Mouse (Mus musculus) kidney, postnatal 36 days (tissue): ENCODE results near the gene Rplp1.
A peak's percentile ranks its signal among the peaks of the same experiment; 100 is the strongest.

Experiments
- DNase-seq, 2 experiments: peaks; one replicate each; pipeline ENCODE4 v3.0.0; 2021 to 2022; ENCODE audit warnings: mixed read lengths in 2 of 2

The Rplp1 gene

DNA sequence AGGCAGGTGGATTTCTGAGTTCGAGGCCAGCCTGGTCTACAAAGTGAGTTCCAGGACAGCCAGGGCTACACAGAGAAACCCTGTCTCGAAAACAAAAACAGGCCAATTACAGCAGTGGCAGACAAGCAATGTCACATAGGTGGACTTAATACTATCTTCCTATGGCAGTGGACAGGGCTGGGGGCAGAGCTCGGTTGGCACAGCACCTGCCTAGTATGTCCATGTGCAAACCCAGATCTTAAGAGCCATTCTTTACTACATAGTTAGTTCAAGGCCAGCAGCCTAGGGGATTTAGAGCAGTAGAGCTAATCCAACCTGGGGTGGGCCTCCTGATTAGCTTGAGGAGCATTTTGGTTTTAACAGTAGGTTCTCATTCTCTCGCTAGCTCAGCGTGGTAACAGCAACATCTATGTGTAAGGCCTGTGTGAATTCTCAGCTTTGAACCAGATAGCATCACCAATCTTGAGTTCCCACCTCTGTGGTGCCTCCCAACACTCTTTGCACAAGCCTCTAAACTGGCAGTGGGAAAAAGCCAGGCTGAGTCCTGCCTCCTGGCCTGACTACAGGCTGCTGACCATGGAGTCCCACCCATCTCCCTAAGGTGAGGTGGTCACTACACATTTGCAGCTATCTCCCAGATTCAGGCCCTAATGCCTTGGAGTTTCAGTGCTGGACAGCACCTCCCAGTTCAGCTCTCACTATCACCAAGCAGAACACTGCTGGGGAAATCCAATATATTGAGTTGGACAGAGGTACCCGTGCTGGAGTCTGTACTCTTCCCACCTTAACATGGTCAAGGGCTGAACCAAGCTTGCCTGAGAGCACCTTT lies 2.8 kb downstream of the Rplp1 start:
- no peak for DNase-seq

DNA sequence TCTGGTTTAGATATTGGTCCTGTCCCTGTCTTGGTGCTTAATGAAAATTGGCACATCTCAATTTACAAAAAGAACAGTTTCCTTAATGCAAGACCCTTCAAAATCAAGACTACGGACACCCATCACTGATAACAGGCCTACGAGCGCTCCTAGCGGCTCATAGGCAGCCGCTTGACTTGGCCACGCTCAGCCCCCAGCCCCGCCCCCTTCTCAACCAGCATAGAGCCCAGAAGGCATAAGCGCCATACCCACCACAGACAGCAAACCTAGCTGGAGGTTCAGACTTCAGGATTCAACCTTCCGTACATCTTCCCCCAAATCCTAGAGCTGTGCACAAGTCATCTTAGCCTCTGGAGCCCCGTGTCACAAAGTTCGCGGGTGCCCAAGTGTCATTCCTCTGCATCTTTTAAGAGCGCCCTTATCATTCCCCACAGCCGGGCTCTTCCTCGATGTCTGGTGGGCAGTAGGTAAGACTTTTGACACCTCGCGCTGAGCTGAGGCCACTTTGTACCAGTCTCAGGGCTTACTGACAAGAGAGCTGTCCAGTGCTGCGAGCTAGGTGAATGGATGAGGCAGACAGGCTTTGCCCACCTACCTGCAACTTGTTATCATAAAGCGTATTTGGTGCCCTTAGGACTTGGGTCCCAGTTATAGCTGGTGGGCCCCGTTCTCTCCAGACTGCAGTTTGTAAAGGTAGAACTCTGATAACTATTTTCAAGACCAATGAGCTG lies 3.7 kb downstream of the Rplp1 start:
- DNase-seq: peak in 1 of 2 experiments; percentile 69

DNA sequence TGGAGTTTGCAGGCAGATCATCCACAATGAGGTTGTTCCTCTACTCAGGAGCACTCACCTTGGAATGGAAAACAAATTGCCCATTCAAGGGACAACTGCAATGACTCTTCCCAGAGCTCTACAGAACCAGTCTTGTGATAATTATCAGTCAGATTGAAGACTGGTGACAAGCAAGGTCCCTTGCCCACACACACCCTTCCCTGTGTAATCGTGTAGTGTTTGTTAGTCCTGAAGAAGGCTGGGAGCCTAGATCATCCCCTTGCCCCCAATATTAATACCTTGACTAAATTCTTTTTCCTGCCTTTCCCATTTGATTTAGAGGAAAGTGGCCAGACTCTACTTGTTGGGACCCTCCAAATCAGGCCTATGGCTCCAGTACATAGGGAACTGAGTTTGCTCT lies 4.7 kb downstream of the Rplp1 start:
- no peak for DNase-seq

DNA sequence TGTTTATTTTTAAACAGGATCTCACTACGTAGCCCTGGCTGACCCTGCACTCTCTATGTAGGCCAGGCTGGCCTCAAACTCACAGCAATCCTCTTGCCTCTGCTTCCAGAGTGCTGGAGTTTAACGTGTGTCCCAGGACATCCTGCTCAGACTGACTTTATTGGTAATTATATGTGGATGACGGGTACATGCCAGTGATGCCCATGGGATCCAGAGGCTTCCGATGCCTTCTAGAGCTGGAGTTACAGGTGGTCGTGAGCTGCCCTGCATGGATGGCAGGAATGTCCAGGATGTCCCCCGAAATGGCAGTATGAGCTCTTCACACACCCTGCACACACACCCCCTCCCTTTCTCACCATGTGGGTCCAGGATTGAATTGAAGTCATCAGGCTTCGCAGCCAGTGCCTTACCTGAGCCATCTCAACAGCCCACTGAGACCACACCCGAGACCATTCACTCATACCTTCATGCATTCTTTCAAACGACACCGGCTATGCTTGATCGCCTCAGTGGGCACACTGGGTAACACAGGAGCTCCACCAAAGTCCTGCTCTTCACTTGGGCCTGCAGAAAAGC lies 5.4 kb downstream of the Rplp1 start:
- DNase-seq: no peak

DNA sequence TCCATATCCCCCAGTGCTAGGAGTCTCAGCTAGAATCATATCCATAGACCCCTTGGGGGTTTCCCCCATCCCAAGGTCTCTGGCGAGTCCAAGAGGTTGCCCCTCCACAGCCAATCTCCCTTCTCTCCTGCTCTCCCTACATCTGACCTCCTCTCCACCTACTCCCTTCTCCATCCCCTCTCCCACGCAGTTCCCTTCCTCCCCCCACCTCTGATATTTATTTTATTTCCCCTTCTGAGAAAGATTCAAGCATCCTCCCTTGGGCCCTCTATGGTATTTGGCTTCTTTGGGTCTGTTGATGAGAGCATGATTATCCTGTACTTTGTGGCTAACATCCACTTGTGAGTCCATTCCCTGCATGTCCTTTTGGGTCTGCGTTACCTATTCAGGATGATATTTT lies 6.0 kb downstream of the Rplp1 start:
- DNase-seq: no peak

DNA sequence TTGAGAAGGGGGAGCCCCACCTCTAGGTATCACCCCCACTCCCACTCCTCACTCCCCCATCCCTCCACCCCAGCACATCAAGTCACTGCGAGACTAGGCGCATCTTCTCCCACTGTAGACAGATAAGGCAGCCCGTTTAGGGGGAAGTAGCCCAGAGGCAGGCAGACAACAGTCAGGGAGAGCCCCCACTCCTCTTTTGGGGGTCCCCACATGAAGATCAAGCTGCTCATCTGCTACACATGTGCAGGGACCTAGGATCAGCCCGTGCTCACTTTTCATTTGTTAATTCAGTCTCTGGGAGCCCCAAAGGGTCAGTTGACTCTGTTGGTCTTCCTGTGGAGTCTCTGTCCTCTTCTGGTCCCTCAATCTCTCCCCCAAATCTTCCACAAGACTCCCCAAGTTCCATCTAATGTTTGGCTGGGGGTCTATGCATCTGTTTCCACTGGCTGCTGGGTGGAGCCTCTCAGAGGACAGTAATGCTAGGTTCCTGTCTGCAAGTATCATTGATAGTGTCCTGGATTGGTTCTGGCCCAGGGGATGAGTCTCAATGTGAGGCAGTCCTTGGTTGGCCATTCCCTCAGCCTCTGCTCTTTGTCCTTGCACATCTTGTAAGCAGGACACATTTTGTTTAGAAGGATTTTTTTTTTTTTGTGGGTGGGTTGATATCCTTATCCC lies 6.6 kb downstream of the Rplp1 start:
- no peak for DNase-seq

DNA sequence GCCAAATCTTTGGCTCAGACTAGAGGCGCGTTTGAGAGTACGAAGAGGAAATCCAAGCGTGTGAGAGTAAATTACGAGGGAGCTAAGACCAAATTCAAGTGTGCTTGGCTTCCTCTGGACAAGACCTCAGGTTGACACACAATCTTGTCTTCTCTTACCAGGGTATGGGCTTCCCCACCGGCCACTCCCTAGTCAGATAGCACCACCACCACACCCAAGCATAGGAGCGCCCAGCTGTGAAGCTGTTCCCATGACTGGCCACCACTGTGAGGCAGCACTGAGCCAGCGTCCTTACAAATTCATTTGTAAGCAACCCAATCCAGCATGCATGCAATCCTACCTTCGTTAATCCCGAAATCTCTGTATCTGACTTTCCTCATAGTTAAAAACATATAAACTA lies 7.4 kb downstream of the Rplp1 start:
- DNase-seq: peak in 1 of 2 experiments; percentile 80

DNA sequence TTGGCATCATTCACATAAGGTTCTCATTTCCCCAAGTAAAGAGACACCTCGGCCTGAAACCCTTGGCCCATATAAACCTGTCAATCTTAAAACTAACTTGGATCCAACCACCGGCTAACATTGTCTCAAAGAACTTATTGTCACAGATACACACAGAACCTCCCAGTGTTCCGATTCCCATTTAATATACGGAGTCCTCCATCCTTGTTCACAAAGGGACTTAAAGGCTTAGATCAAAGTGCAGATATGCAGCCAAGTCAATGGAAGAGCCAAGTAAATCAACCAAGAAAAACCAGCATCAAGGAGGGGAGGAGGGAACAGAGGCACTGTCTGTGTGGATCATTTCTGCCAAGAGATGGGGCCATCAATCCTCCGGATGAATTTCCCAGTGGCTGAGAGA lies 8.8 kb downstream of the Rplp1 start:
- DNase-seq: no peak

DNA sequence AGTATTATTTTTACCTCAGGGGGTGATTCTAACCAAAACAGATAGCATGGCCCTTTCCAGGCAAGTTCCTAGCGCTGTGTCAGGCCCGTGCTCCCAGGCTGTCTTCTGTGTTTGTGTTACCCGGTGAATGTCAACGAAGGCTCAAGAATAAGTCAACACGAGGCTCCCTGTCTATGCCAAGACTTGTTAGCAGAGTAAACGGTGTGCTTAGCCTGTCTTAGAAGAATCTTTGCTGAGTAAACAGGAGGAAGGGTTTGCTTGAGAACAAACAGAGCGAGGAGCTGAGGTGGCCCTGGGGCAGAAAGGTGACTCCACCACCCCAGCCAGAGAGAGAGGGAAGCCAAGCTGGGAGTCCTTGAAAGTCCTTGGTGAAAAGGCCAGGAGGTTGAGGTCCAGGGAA lies 10.1 kb downstream of the Rplp1 start:
- no peak for DNase-seq

DNA sequence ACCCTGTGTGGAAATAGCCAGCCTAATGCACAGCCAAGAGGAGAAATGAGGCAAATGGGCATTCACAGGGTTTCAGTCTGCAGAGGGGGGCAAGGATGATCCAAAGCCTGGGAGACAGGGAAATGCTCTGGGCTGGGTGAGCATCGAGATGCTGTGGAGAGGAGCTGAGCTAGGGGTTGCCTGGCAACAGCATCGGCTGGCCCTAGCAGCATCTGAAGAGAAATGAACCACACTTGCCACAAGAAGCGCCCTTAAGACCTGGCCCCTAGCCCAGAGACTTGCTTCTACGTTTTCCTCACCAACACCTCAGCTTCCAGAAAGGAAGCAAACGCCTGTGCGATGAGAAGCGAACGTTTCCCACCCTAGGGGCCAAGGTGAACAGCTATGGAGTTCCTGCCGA lies 11.9 kb downstream of the Rplp1 start:
- no peak for DNase-seq

DNA sequence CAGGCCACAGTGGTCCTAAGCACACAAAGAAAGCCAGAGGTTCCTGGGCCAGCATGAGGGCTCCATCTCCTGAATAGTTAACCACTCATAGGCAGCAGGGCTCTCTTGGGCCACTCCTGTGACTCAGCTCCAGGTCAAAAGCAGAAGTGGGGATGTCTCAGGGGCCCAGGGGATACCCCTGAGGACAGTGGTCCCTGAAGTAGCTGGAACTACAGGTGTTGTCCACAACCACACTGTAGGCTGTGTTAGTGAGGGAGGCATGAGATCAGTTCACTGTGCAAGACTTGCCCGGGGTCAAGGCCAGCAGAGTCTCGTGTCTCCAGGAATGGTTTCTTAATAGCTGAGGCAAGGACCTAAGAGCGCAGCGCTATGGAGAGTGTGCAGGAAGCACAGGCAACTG lies 12.8 kb downstream of the Rplp1 start:
- DNase-seq: no peak

DNA sequence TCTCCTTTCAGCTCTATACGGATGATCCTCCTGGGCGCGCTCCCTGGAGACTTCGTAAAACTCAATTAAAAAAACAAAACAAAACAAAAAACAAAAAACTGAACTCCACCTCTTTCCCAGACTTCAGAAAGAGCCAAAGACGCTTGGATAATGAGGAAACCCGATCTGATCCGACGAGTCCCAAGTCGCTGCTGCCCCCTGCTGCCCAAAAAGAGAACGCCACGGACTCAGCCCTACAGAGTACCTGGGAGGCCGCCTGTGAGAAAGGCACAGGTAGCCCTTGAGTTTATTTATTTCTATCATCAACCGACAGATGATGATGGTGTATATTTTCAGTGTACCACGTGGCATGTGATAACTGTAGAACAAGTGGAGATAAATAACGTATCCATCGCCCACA lies 14.5 kb downstream of the Rplp1 start:
- peak; percentile 84 to 95 for DNase-seq

DNA sequence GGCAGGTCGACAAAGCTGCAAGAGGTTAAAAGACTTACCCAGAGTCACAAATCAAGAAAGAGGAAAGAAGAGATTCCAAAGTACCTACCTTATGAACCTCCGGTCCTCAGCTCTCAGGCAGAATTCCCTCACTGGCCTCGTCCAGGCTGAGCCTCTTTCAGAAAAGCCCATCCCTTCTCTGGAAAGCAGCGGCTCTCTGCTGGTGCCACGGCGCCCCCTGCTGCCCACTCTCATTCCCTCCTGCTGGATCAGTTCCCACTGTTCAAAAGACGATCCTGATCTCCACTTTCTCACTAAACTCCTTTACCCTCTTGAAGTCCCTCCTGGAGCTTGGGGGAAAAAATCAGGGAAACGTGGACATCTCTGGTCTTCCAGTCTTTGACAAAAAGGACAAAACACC lies 15.9 kb downstream of the Rplp1 start:
- DNase-seq: peak; percentile 81 to 96

DNA sequence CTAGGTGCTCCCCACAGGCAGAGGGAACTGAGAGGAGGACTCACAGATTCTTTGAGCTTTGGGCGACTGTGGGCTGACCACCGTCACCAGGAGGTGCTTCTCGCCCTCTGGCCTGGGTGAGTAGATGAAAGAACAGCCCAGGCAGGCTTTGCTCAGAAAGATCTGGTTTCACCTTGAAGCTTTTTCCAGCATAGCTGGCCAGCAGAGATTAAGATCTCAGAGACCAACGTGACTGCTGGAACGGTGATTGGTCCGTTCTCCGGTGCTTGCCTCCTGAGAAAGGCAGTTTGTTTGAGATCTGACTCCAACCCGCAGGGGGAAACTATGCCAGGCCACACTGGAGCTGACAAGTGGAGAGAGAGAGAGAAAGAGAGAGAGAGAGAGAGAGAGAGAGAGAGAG lies 19.3 kb downstream of the Rplp1 start:
- peak; percentile 51 to 75 for DNase-seq

DNA sequence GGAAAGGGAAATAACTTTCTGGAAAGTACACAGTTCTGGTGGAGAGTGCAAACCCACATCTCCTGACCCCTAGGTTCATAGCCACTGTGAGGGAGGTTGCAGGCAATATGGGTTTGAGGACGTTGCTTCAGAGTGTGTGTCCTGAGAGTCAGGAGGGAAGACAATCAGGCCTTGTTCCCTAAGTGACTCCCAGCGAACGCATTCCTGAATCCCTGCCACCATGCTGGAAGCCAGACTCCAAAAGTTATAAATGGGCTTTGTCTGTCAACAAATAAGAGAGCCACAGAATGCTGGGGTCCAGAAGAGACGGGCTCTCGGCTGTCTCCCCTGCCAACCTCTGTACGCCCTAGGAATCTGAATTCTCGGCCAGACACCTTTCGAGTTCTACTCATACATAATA lies 24.5 kb downstream of the Rplp1 start:
- no peak for DNase-seq

DNA sequence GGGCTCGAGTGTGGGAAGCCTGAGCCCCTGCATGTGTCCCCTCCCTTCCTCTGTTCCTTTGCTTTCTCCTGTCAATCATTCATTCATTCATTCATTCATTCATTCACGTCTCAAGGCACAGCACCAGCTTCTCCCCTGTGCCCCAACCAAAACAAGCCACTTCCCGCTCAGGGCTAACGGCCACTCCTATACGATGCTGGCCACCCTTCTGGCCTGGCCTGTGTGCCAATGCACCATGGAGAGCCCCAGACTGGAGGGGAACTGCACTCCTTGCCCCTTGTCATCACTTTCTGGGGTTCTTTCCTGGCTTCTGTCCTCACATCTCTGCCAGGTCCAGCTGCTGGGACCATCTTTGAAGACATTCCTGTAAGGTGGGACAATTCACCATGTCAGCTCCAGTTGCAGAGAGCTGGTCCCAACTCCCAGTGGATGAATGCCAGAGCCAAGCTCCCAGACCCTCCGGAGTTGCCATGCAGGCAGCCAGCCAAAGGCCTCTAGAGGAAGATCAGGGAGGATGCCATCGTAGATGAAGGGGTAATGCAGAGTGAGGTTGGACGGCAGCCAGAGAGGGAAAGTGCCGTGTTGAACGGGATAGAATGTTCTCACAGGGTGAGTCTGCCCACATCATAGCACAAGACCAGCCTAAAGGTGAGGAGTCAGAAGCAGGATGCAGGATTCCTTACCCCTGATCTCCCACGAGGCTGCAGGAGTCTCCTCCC lies 26.5 kb downstream of the Rplp1 start:
- no peak for DNase-seq

DNA sequence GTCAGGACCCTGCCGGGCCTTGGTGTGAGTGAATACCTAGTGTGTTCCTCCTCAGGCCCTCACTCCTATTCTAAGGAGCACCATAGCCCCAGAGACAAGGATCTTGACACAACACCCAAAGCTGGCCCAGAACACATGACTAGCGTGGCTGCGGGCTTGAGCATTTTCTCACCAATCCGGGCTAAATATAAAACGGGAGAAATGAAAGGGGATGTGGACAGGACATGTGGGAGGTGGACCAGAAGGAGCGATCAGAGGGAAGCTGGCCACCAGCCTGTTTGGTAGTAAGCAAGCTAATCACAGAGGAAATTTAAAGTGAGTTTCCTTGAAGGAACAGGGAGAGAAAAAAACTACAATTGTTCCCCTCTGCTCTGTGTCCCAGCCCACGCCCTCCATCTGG lies 28.4 kb downstream of the Rplp1 start:
- no peak for DNase-seq

DNA sequence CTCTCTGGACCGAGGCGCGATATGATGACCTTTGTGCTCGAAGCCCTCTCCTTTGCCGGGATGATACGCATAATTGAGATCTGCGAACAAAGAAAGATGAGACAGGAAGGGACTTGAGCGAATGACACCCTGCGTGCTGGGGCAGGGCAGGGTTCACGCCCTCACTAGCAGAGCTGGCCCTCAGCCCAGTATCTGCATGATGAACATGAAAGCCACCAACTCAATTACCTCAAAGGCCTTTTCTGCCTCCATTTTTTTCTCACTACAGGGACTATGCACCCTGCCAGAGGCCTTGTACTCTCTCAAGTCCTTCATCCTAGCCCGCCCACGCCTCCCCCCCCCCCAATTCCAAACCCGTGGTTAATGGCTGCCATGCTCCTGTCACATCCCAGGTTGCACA lies 29.4 kb downstream of the Rplp1 start:
- peak in 1 of 2 experiments; percentile 62 for DNase-seq

DNA sequence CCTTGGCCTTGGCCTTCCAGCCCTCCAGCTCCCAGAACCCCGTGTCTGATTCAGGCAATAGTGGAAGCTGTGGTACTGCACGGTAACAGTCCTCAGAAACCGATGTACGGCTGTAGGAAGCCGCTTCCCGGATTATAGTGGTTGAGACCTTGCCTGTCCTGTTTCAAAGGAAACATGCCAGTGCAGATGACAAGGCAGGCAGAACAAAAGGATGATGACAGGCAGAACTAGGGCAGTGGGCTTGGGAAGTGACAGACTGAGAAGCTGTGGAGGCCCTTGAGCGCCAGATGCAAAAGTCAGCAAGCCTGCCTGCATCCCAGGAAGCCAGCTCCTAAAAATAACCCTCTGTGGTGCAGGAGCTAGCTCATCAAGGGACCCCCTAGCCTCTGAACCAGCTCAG lies 30.0 kb downstream of the Rplp1 start:
- no peak for DNase-seq

DNA sequence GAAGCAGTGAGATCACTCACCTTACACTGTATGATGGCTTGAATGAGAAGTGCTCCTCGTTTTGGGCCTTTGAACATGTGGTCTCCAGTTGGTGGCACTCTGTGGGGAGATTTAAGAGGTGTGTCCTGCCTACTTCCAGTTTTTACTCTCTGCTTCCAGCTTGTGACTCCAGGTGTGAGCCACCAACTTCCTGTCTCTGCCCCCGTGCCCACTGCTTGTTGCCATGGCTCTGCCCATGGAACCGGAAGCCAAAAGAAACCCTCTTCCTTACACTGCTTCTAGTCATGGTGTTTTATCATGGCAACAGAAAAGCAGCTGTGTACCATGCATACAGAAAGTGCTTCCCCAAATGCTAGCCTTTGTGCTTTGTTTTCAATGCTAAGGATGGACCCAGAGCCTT lies 32.2 kb downstream of the Rplp1 start:
- no peak for DNase-seq

DNA sequence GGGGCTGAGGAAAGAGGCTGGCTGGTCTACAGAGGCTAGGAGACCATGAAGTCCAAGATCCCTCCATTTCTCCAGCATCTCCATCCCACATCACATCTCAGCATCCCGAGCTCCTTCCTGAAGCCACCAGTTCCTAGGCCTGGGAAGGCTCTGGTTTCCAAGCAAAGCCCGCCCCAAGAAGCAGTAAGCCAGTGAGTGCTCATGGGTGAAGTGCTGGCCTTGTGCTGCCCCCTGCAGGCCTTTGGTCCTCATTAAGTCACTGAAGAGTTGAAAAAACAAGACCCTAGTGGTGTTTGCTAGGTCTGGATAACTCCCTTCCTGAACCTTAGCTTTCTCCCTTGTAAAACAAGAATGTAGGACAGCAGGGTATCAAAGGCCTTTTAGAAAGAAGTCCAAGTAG lies 35.5 kb downstream of the Rplp1 start:
- peak; percentile 71 to 86 for DNase-seq

DNA sequence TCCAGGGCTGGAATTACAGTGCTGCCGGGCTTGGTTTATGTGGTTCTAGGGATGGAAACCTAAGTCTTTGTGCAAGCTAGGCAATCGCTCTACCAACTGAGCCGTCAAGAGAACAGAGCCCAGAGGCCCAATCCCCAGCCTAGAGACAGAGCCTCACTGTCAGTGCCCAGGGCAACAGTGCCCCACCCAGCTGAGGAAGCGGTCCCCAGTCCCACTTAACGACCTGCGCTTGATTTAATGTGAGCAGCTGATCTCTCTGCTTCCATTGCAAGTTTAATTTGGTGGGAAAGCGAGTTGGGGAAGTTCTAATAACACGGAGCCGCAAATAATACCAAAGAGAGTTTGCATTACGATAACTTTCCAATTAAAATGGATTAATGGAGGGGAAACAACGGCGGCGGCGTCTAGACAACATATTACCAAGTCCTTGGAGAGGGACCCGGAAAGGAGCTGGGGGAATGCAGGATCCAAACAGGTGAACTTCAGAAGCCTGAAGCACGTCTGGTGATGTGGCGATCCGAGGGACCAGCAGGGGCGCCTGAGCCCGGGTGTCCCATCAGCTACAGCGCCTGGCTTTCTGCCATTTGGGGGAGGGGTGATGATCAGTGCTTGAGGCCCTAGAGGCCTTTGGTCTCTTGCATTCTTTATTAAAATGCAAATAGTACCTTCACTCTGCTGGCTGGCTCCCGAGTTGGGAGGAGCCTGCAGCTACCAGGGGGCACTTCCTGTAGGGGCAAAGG lies 36.8 kb downstream of the Rplp1 start:
- peak; percentile 60 to 68 for DNase-seq
